Mouse (Mus musculus): ENCODE measurements at regions not wholly inside any gene's neighbourhood (a gene's known extent, or its start where the extent isn't known, plus 50 kb on each side); places are given as distances from the start of the nearest gene placed in this dataset.

DNA sequence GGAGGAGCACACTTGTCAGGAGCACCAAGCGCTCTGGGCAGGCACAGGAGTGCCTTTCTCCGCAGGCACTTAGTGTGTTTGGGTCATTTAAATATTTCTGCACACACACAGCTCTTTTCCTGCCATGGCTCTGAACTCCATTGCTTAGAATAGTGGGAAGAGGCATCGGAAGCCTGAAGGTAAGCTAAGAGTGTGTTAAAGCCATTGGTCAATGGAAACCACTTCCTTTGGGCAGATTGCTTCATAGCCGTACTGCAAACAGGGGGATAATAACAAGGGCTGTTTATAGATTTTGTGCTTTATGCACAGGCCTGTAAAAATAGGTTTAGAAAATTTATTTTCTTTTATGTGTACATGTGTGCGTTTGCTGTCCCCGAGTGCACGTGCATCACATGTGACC lies 76.0 kb upstream of the Zfp217 start:
- no peaks in the 10 kb centered on the region for H3K36me3 ChIP-seq (ENCODE audit: control insufficient read depth)
- H3K9me3 ChIP-seq (ENCODE audit: control insufficient read depth, low read length): no peaks in the 10 kb centered on the region
- TF ChIP-seq TAL1 (IDR thresholded peaks at IDR 0.05; ENCODE audit: low read length) (no peak), GATA1 (IDR thresholded peaks at IDR 0.05; ENCODE audit: low read length) (no peak)
- peaks cover 49% of the 10 kb centered on the region for H3K4me1 ChIP-seq (ENCODE audit: control insufficient read depth)
- H3K4me3 ChIP-seq (replicated peaks): no peak overlapping the region
- H3K27me3 ChIP-seq (ENCODE audit: control insufficient read depth): peaks cover 17% of the 10 kb centered on the region

- H3K4me3 ChIP-seq (replicated peaks): peak overlapping the region; percentile 12
- TF ChIP-seq TAL1 (IDR thresholded peaks at IDR 0.05; ENCODE audit: low read length) (no peak), GATA1 (IDR thresholded peaks at IDR 0.05; ENCODE audit: low read length) (no peak)
- H3K9me3 ChIP-seq (ENCODE audit: control insufficient read depth, low read length): no peaks in the 10 kb centered on the region
- peaks cover 60% of the 10 kb centered on the region for H3K4me1 ChIP-seq (ENCODE audit: control insufficient read depth)
- no peaks in the 10 kb centered on the region for H3K36me3 ChIP-seq (ENCODE audit: control insufficient read depth)
- H3K27me3 ChIP-seq (ENCODE audit: control insufficient read depth): peaks cover 27% of the 10 kb centered on the region
These were observed 74.9 kb upstream of the Zfp217 start for GRCm38 (mm10) chr2:170222819-170223218.

DNA sequence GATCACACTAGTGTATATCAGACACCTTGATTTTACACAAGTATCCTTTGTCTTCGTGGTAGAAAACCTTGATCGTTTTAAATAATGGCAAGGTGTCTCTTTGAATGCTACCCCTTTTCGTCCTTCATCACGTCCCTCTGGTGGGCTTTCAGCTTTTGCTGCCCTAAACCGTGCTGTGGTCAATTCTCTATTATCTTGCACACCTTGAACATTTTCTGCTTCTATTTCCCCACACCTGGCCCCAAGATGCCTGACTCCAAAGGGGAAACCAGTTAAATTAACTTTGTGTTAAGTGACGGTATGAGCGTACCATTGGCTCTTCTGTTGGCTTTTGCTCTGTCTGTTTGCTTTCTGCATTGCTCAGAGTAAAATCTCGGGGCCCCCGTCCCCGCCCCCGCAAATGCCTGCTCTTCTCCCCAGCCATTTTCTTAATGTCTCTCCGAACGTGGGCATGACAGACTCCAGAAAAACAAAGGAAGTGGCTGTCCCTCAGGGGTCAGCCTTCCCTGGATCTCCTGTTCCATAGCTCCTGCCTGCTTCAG lies 74.2 kb upstream of the Zfp217 start:
- Histone ChIP-seq H3K4me3 (replicated peaks) (peak overlapping the region; percentile 9), H3K4me1 (ENCODE audit: control insufficient read depth) (peaks cover 55% of the 10 kb centered on the region), H3K9me3 (ENCODE audit: control insufficient read depth, low read length) (no peaks in the 10 kb centered on the region), H3K27me3 (ENCODE audit: control insufficient read depth) (peaks cover 29% of the 10 kb centered on the region), H3K36me3 (ENCODE audit: control insufficient read depth) (no peaks in the 10 kb centered on the region)
- no peak for TF ChIP-seq TAL1 (IDR thresholded peaks at IDR 0.05; ENCODE audit: low read length)
- TF ChIP-seq GATA1 (IDR thresholded peaks at IDR 0.05; ENCODE audit: low read length): no peak

GRCm38 (mm10) chr2:170220871-170221369 lies 73.0 kb upstream of the Zfp217 start:
- peaks cover 29% of the 10 kb centered on the region for H3K27me3 ChIP-seq (ENCODE audit: control insufficient read depth)
- no peak for TF ChIP-seq TAL1 (IDR thresholded peaks at IDR 0.05; ENCODE audit: low read length)
- TF ChIP-seq GATA1 (IDR thresholded peaks at IDR 0.05; ENCODE audit: low read length): no peak
- peak overlapping the region; percentile 61 for H3K4me3 ChIP-seq (replicated peaks)
- H3K36me3 ChIP-seq (ENCODE audit: control insufficient read depth): no peaks in the 10 kb centered on the region
- peaks cover 55% of the 10 kb centered on the region for H3K4me1 ChIP-seq (ENCODE audit: control insufficient read depth)
- no peaks in the 10 kb centered on the region for H3K9me3 ChIP-seq (ENCODE audit: control insufficient read depth, low read length)

GRCm38 (mm10) chr2:170220443-170220842 lies 72.5 kb upstream of the Zfp217 start:
- H3K36me3 ChIP-seq (ENCODE audit: control insufficient read depth): no peaks in the 10 kb centered on the region
- H3K4me1 ChIP-seq (ENCODE audit: control insufficient read depth): peaks cover 55% of the 10 kb centered on the region
- H3K9me3 ChIP-seq (ENCODE audit: control insufficient read depth, low read length): no peaks in the 10 kb centered on the region
- H3K27me3 ChIP-seq (ENCODE audit: control insufficient read depth): peaks cover 29% of the 10 kb centered on the region
- peak overlapping the region; percentile 61 for H3K4me3 ChIP-seq (replicated peaks)
- TF ChIP-seq GATA1 (IDR thresholded peaks at IDR 0.05; ENCODE audit: low read length): no peak
- no peak for TF ChIP-seq TAL1 (IDR thresholded peaks at IDR 0.05; ENCODE audit: low read length)

- peaks cover 29% of the 10 kb centered on the region for H3K27me3 ChIP-seq (ENCODE audit: control insufficient read depth)
- no peaks in the 10 kb centered on the region for H3K36me3 ChIP-seq (ENCODE audit: control insufficient read depth)
- peaks cover 55% of the 10 kb centered on the region for H3K4me1 ChIP-seq (ENCODE audit: control insufficient read depth)
- H3K4me3 ChIP-seq (replicated peaks): peak overlapping the region; percentile 61
- peaks cover 4% of the 10 kb centered on the region for H3K9me3 ChIP-seq (ENCODE audit: control insufficient read depth, low read length)
- TF ChIP-seq GATA1 (IDR thresholded peaks at IDR 0.05; ENCODE audit: low read length) (no peak), TAL1 (IDR thresholded peaks at IDR 0.05; ENCODE audit: low read length) (no peak)
These were observed 71.9 kb upstream of the Zfp217 start for GRCm38 (mm10) chr2:170219611-170220401.

DNA sequence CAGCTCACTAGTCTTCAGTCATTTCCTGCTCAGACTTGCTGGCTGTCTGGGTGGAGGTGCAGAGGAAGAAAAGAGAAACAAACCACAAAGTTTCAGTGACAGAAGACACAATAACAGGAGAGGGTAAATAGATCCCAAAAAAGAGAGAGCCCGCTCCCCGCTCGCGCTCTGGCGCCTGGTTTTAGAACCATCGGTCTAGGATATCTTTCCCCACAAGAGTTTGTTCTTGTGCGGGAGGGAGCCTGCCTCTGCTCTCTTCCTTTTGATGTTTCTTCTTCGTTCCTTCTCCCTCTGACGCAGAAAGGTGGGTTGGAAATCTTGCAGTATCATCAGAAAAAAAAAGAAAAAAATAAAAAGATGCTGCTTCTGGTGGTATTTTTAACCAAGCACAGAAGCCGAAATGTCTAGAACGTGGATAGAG lies 71.3 kb upstream of the Zfp217 start:
- H3K4me1 ChIP-seq (ENCODE audit: control insufficient read depth): peaks cover 55% of the 10 kb centered on the region
- H3K27me3 ChIP-seq (ENCODE audit: control insufficient read depth): peaks cover 29% of the 10 kb centered on the region
- H3K36me3 ChIP-seq (ENCODE audit: control insufficient read depth): no peaks in the 10 kb centered on the region
- H3K4me3 ChIP-seq (replicated peaks): peak overlapping the region; percentile 61
- peaks cover 5% of the 10 kb centered on the region for H3K9me3 ChIP-seq (ENCODE audit: control insufficient read depth, low read length)
- TF ChIP-seq GATA1 (IDR thresholded peaks at IDR 0.05; ENCODE audit: low read length) (no peak), TAL1 (IDR thresholded peaks at IDR 0.05; ENCODE audit: low read length) (no peak)

- Histone ChIP-seq H3K4me3 (replicated peaks) (peak overlapping the region; percentile 61), H3K36me3 (ENCODE audit: control insufficient read depth) (no peaks in the 10 kb centered on the region), H3K27me3 (ENCODE audit: control insufficient read depth) (peaks cover 29% of the 10 kb centered on the region), H3K4me1 (ENCODE audit: control insufficient read depth) (peaks cover 53% of the 10 kb centered on the region), H3K9me3 (ENCODE audit: control insufficient read depth, low read length) (peaks cover 5% of the 10 kb centered on the region)
- TF ChIP-seq TAL1 (IDR thresholded peaks at IDR 0.05; ENCODE audit: low read length) (no peak), GATA1 (IDR thresholded peaks at IDR 0.05; ENCODE audit: low read length) (no peak)
These were observed 70.5 kb upstream of the Zfp217 start for GRCm38 (mm10) chr2:170218230-170219044.

DNA sequence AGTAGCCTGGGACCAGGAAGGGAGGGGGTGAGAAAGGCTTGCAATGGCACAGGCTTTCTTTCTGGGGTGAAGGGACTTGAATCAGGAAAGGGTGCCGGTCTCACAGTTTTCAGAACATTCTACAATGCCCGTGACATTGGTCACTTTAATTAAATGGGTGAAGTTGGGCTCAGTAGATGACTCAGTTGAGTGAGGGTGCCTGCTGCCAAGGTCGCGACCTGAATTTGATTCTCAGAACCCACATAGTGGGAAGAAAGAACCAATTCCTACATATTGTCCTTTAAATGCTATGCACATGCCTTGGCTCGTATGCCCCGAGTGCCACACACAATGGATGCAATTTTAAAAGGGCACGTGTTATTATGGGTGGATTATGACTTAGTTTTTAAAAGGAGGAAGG lies 68.4 kb upstream of the Zfp217 start:
- Histone ChIP-seq H3K4me1 (ENCODE audit: control insufficient read depth) (peaks cover 34% of the 10 kb centered on the region), H3K9me3 (ENCODE audit: control insufficient read depth, low read length) (peaks cover 5% of the 10 kb centered on the region), H3K36me3 (ENCODE audit: control insufficient read depth) (no peaks in the 10 kb centered on the region), H3K4me3 (replicated peaks) (no peak overlapping the region), H3K27me3 (ENCODE audit: control insufficient read depth) (peaks cover 23% of the 10 kb centered on the region)
- TF ChIP-seq TAL1 (IDR thresholded peaks at IDR 0.05; ENCODE audit: low read length) (no peak), GATA1 (IDR thresholded peaks at IDR 0.05; ENCODE audit: low read length) (no peak)
